Mouse (Mus musculus): ENCODE data around the gene Spcs1.

The Spcs1 gene

GRCm38 (mm10) chr14:31001307-31002205 lies at the start of gene Spcs1, which contains the start of gene Glt8d1:
TSS of gene Spcs1 (minus strand) at chr14:31001672.
TSS of gene Glt8d1 (plus strand) at chr14:31001400.
- peak; percentile 79 for DNase-seq (ENCODE audit: low spot score in 2 of 2)

- DNase-seq (ENCODE audit: low spot score in 2 of 2) = no peak
Measured at GRCm38 (mm10) chr14:31045817-31046216, 44.3 kb upstream of the Spcs1 start.

GRCm38 (mm10) chr14:31045296-31045695 lies 43.8 kb upstream of the Spcs1 start:
- DNase-seq (ENCODE audit: low spot score in 2 of 2) = no peak

- DNase-seq (ENCODE audit: low spot score in 2 of 2) = no peak
Measured at GRCm38 (mm10) chr14:31025785-31026184, 24.3 kb upstream of the Spcs1 start.

GRCm38 (mm10) chr14:31022579-31022978 lies 21.1 kb upstream of the Spcs1 start:
- no peak for DNase-seq (ENCODE audit: low spot score in 2 of 2)

- peak in 1 of 2 experiments; percentile 38 for DNase-seq (ENCODE audit: low spot score in 2 of 2)
Measured at GRCm38 (mm10) chr14:31019331-31020205, 18.1 kb upstream of the Spcs1 start.

GRCm38 (mm10) chr14:31018860-31019291 lies 17.4 kb upstream of the Spcs1 start, which contains the start of the genes Pbrm1 and Gnl3:
TSS of gene Pbrm1 (plus strand) at chr14:31019138.
TSS of gene Gnl3 (minus strand) at chr14:31019152.
- DNase-seq (ENCODE audit: low spot score in 2 of 2) = peak; percentile 93 to 95

GRCm38 (mm10) chr14:31017854-31018253 lies 16.4 kb upstream of the Spcs1 start:
- DNase-seq (ENCODE audit: low spot score in 2 of 2) = no peak

- DNase-seq (ENCODE audit: low spot score in 2 of 2) = no peak
Measured at GRCm38 (mm10) chr14:31016063-31016462, 14.6 kb upstream of the Spcs1 start.

- DNase-seq (ENCODE audit: low spot score in 2 of 2) = no peak
Measured at GRCm38 (mm10) chr14:31013928-31014327, 12.5 kb upstream of the Spcs1 start.

GRCm38 (mm10) chr14:31011588-31011987 lies 10.1 kb upstream of the Spcs1 start:
- no peak for DNase-seq (ENCODE audit: low spot score in 2 of 2)

- DNase-seq (ENCODE audit: low spot score in 2 of 2) = no peak
Measured at GRCm38 (mm10) chr14:31006779-31007178, 5.3 kb upstream of the Spcs1 start.

- no peak for DNase-seq (ENCODE audit: low spot score in 2 of 2)
Measured at GRCm38 (mm10) chr14:31004527-31004926, 3.1 kb upstream of the Spcs1 start.

- DNase-seq (ENCODE audit: low spot score in 2 of 2) = no peak
Measured at GRCm38 (mm10) chr14:31000816-31001306, 611 bp downstream of the Spcs1 start.

- DNase-seq (ENCODE audit: low spot score in 2 of 2) = no peak
Measured at GRCm38 (mm10) chr14:31000356-31000755, 1.1 kb downstream of the Spcs1 start.

- DNase-seq (ENCODE audit: low spot score in 2 of 2) = no peak
Measured at GRCm38 (mm10) chr14:30996417-30996816, 5.1 kb downstream of the Spcs1 start.

- DNase-seq (ENCODE audit: low spot score in 2 of 2) = no peak
Measured at GRCm38 (mm10) chr14:30976222-30976621, 25.2 kb downstream of the Spcs1 start.

GRCm38 (mm10) chr14:30974204-30974603 lies 27.3 kb downstream of the Spcs1 start:
- peak; percentile 10 to 39 for DNase-seq (ENCODE audit: low spot score in 2 of 2)

- DNase-seq (ENCODE audit: low spot score in 2 of 2) = no peak
Measured at GRCm38 (mm10) chr14:30960366-30960765, 41.1 kb downstream of the Spcs1 start.

- no peak for DNase-seq (ENCODE audit: low spot score in 2 of 2)
Measured at GRCm38 (mm10) chr14:30959031-30959430, 42.4 kb downstream of the Spcs1 start.

GRCm38 (mm10) chr14:30958517-30958916 lies 43.0 kb downstream of the Spcs1 start:
- DNase-seq (ENCODE audit: low spot score in 2 of 2) = no peak

Measured in frontal cortex, postnatal 25 days (tissue).